Mouse (Mus musculus) neural tube, embryonic 10.5 days (tissue): Measurements from ENCODE around the gene Rhoa.
"Not testable (repeated sequence)": the region's sequence is repeated elsewhere in the genome, so short reads cannot be mapped to it uniquely, and the experiment has no call there.

ENCODE experiments used
- DNase-seq: peaks from one replicate; pipeline ENCODE4 v3.0.0-alpha.2; 2017; ENCODE audit warnings: low spot score; ENCODE audit errors: extremely low spot score

Rhoa gene

GRCm38 (mm10) chr9:108305629-108306520 is at the start of gene Rhoa, which contains the start of gene Tcta:
Rhoa (plus strand) TSS chr9:108306129.
Tcta (minus strand) TSS chr9:108306160.
- DNase-seq: peak; percentile 94

GRCm38 (mm10) chr9:108260526-108260925 is 45.4 kb upstream of the Rhoa start:
- no peak for DNase-seq

GRCm38 (mm10) chr9:108261865-108262264 is 44.1 kb upstream of the Rhoa start:
- DNase-seq: no peak

GRCm38 (mm10) chr9:108262494-108263049 is 43.4 kb upstream of the Rhoa start:
- no peak for DNase-seq

GRCm38 (mm10) chr9:108263131-108263681 is 42.7 kb upstream of the Rhoa start:
- DNase-seq: no peak

- DNase-seq: peak; percentile 100
Measured at GRCm38 (mm10) chr9:108263690-108264190, 42.2 kb upstream of the Rhoa start, which contains the start of gene Dag1. Dag1 (minus strand) TSS chr9:108263958.

- no peak for DNase-seq
Measured at GRCm38 (mm10) chr9:108264191-108264921, 41.6 kb upstream of the Rhoa start.

- no peak for DNase-seq
Measured at GRCm38 (mm10) chr9:108266261-108266935, 39.5 kb upstream of the Rhoa start.

GRCm38 (mm10) chr9:108267691-108268090 is 38.2 kb upstream of the Rhoa start:
- no peak for DNase-seq

- not testable (repeated sequence) for DNase-seq
Measured at GRCm38 (mm10) chr9:108268701-108269100, 37.2 kb upstream of the Rhoa start.

GRCm38 (mm10) chr9:108271941-108272340 is 34.0 kb upstream of the Rhoa start:
- no peak for DNase-seq

GRCm38 (mm10) chr9:108272691-108273090 is 33.2 kb upstream of the Rhoa start:
- DNase-seq: no peak

- no peak for DNase-seq
Measured at GRCm38 (mm10) chr9:108273485-108273884, 32.4 kb upstream of the Rhoa start.

- no peak for DNase-seq
Measured at GRCm38 (mm10) chr9:108274476-108275330, 31.2 kb upstream of the Rhoa start.

GRCm38 (mm10) chr9:108275331-108275659 is 30.6 kb upstream of the Rhoa start:
- no peak for DNase-seq

GRCm38 (mm10) chr9:108278697-108279450 is 27.1 kb upstream of the Rhoa start:
- peak; percentile 30 for DNase-seq

GRCm38 (mm10) chr9:108280071-108280828 is 25.7 kb upstream of the Rhoa start:
- DNase-seq: no peak

GRCm38 (mm10) chr9:108284410-108284809 is 21.5 kb upstream of the Rhoa start:
- peak; percentile 72 for DNase-seq
